Mouse (Mus musculus) fat pad, adult 2 months (tissue): Measurements from ENCODE around the gene Nxf7.
"Not testable (repeated sequence)": the region's sequence is repeated elsewhere in the genome, so short reads cannot be mapped to it uniquely, and the experiment has no call there.

Source experiments
- DNase-seq: peaks from one replicate; pipeline ENCODE4 v3.0.0-alpha.2; 2011; ENCODE audit warnings: low read depth, low spot score; ENCODE audit errors: extremely low read depth

Gene Nxf7

GRCm38 (mm10) chrX:135598677-135599076 is at the start of gene Nxf7:
TSS of gene Nxf7 (minus strand) at chrX:135598777.
- DNase-seq, result no peak

DNA sequence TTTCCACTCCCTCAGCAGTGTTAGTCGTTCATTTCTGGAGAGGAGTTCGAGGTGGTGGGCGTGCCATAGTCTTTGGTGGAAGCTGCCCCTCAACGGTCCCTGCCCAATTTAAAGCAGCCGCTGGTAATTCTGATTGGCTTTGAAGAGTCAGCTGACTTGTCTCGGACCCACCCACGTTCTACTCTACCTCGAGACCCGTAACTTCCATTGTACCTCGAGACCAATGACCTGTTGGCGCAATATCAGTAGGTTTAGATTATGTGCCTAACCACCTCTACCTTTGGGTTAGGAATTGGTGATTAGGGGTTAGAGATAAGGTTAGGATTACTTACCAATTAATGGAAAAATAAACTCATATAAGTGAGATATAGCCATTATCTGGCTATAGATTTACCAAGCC is 29.0 kb upstream of the Nxf7 start, which contains the start of gene Prame:
Prame (minus strand) TSS at position 101 of the 400 bp plus-strand sequence.
- DNase-seq, result no peak

- DNase-seq, result not testable (repeated sequence)
Observed at GRCm38 (mm10) chrX:135601298-135602029, 2.9 kb upstream of the Nxf7 start.

DNA sequence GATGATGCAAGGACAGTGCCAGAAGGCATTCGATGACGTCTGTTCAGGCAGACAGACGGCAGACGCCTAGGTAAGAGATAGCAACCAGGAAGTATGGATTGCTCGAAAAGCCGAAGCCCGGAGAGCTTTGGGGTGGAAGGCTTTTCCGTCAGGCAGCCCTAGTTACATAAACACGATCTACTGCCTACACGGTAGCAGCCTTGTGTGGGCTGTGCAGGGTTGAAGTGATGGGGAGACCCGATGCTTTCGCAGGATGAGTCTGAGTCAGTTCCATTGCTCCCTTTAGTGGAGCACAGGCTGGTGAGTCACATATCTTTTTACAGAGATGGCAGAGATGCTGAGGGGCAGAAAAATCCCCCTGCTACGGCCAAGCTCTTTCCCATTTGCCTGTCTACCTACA is 481 bp downstream of the Nxf7 start:
- no peak for DNase-seq

GRCm38 (mm10) chrX:135576412-135576811 is 22.2 kb downstream of the Nxf7 start:
- no peak for DNase-seq

DNA sequence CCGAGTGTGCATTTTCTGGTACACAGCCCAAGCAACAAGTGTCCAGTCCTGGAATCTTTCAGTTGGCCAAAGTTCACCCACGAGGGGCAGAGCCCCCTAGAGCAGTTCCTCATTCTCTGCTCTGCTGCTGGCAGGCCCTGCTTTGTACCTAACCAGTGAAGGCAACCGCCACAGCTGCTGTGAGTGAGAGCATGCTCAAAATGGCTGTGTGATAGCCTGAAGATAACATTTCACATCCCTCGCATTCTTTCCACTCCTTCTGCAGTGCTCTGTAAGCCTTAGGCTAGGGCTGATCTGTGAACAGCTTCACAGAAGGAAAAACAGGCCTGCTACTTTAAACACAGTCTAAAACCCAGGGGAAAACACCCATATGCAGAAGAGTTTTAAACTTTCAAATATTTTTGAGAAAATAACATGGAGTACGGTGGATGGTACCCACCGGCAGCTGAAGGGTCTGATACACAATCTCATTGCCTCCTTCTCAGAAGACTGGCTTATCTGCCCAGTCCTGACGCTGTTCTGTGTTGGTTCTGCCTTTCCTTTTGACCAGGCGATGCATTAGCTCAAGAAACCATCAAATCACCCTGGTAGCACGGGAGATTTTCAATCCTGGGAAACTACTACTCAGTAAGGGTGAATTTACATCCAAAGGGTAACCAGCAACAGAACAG is 23.5 kb downstream of the Nxf7 start:
- DNase-seq, result not testable (repeated sequence)

GRCm38 (mm10) chrX:135574261-135574957 is 24.2 kb downstream of the Nxf7 start:
- DNase-seq, result not testable (repeated sequence)

- not testable (repeated sequence) for DNase-seq
Observed at GRCm38 (mm10) chrX:135569467-135569866, 29.1 kb downstream of the Nxf7 start.

DNA sequence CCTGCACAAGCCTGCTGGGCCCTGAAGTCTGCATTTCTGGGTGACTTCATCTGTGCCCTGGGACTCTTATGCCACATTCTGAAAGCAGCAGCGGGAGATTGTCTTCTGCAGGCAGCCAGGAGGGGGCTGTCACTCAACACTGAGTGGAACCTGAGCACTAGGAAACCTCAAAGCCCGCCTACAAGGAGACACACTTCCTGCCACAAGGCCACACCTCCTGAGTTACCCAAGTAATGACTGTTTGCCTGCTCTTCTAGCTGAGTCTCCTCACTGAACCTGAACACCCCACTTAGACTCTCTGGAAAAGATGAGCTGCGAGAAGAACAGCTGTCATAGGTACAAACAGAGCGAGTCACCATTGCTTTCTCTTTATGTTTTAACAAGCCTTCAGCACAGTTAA is 33.6 kb downstream of the Nxf7 start:
- DNase-seq, result not testable (repeated sequence)

DNA sequence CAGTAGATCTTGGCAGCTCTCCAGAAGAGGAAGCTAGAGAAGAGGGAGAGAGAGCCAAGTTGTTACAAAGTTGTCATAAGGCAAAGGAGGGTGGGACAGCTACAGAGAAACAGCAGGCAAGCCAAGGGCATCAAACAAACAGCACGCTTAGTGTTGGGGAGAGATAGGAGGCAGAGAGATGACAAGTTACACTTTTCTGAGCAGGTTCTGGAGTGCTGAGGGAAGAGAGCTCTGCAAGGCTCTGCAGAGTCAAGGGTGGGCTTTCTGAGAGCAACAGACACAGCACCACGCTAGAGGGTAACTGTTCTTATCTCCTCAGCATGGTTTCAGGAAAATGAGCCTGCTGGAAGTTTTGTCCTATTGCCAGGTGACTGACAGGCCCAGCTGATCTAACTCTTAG is 35.7 kb downstream of the Nxf7 start:
- no peak for DNase-seq

- DNase-seq, result not testable (repeated sequence)
Observed at GRCm38 (mm10) chrX:135561693-135562092, 36.9 kb downstream of the Nxf7 start.

- not testable (repeated sequence) for DNase-seq
Observed at GRCm38 (mm10) chrX:135560933-135561332, 37.6 kb downstream of the Nxf7 start.

DNA sequence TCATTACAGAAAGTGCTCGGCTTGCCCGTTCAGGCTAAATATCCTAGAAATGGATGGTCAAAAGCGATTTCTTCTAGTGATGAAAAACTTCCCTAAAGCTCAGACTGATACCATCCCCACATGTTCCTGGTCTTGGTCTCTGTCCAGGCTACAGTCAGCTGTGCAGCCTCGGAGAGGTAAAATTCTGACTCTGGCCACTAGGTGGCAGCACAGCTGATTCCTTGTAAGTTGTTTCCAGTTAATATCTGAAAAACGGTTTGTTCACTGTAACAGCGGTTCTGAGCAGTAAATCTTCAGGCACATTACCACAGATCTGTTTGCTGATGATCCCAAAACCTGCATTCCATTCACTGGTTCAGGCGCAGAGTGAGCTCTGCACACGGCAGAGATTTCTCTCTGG is 38.9 kb downstream of the Nxf7 start:
- DNase-seq, result not testable (repeated sequence)
